Mouse (Mus musculus) heart, embryonic 12.5 days (tissue): ENCODE measurements around the gene Grid1. TPM values are rescaled to one million over a fixed set of nuclear protein-coding genes. Genes with fewer than 3 reads are reported as not detected.
A peak's percentile ranks its signal among the peaks of the same experiment; 100 is the strongest.

Experiments used
- ATAC-seq: fragments of 200-750 bp; cut with Nextera tagmentation; 2 replicates; pipeline ENCODE4 v1.8.0; 2017; ENCODE audit warnings: moderate TSS enrichment, moderate library complexity; ENCODE audit not compliant: insufficient number of reproducible peaks, low FRiP score
- H3K27ac ChIP-seq: fragments of 300-500 bp; sonication (generic); 2 replicates; pipeline ENCODE4 v1.5.1; 2016; ENCODE audit warnings: mild to moderate bottlenecking, moderate library complexity; ENCODE audit not compliant: poor library complexity, severe bottlenecking
- H3K27me3 ChIP-seq: fragments of 300-500 bp; sonication (generic); replicated peaks from 2 replicates; pipeline ENCODE4 v1.6.1; 2016; ENCODE audit warnings: mild to moderate bottlenecking, moderate library complexity
- H3K36me3 ChIP-seq: fragments of 300-500 bp; sonication (generic); 2 replicates; pipeline ENCODE4 v1.6.1; 2016; ENCODE audit warnings: mild to moderate bottlenecking, moderate library complexity
- H3K4me1 ChIP-seq: fragments of 300-500 bp; sonication (generic); replicated peaks from 2 replicates; pipeline ENCODE4 v1.6.1; 2016; ENCODE audit warnings: mild to moderate bottlenecking
- H3K4me2 ChIP-seq: fragments of 300-500 bp; sonication (generic); 2 replicates; pipeline ENCODE4 v1.6.1; 2016; ENCODE audit warnings: mild to moderate bottlenecking, moderate library complexity
- H3K4me3 ChIP-seq: fragments of 300-500 bp; sonication (generic); 2 replicates; pipeline ENCODE4 v1.5.1; 2016; ENCODE audit warnings: mild to moderate bottlenecking
- H3K9ac ChIP-seq: fragments of 300-500 bp; sonication (generic); 2 replicates; pipeline ENCODE4 v1.6.1; 2016; ENCODE audit warnings: mild to moderate bottlenecking, moderate library complexity
- H3K9me3 ChIP-seq: fragments of 300-500 bp; sonication (generic); replicated peaks from 2 replicates; pipeline ENCODE4 v1.6.1; 2016; ENCODE audit warnings: mild to moderate bottlenecking, moderate library complexity
- WGBS: fragments of 180-500 bp; shearing (Covaris S2); methylation state at CpG from one replicate; pipeline ENCODE4 v1.1.7; 2016; 5-methylcytosine and 5-hydroxymethylcytosine counted together
- polyA plus RNA-seq: library from polyadenylated mRNA; unstranded; fragments of >200 nt; fragmentation: Nextera tagmentation; extraction: Ambion mirVana; gene quantifications from 2 replicates; pipeline ENCODE4 v1.2.1, GENCODE M21; 2016

Grid1 gene
- polyA plus RNA-seq, 1 experiment from 2014 or later: 0.51 TPM

DNA sequence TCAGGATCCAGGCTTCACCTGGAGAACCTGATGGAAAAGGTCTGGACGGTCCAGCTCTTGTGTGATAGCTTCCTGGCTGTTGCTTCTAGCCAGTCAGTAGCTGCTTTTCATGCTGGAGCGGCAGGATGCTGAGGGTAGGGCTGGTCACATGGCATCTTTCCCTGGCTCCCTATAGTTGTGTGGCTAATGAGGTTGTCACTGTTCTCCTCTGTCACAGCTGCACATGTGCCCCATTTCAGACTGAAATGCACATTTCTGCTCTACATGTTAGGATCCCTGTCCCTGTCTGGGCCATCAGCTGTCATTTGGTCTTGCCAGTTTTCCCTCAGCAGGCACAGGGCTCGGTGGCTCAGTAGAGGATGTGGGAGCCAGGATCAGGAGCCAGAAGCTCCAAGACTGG is 17.2 kb downstream of the Grid1 start:
- H3K27ac ChIP-seq: no peak overlapping the region
- H3K36me3 ChIP-seq: no peaks in the 10 kb centered on the region
- H3K9ac ChIP-seq: no peak overlapping the region
- no peak overlapping the region for H3K4me2 ChIP-seq
- H3K4me1 ChIP-seq: no peaks in the 10 kb centered on the region
- WGBS: 80% methylated on average over 3 of the region's 3 CpGs
- ATAC-seq: no peak
- no peak overlapping the region for H3K4me3 ChIP-seq
- no peaks in the 10 kb centered on the region for H3K9me3 ChIP-seq
- 0 out of 2 replicates have a peak, but pooled peaks cover 3% of the 10 kb centered on the region for H3K27me3 ChIP-seq

DNA sequence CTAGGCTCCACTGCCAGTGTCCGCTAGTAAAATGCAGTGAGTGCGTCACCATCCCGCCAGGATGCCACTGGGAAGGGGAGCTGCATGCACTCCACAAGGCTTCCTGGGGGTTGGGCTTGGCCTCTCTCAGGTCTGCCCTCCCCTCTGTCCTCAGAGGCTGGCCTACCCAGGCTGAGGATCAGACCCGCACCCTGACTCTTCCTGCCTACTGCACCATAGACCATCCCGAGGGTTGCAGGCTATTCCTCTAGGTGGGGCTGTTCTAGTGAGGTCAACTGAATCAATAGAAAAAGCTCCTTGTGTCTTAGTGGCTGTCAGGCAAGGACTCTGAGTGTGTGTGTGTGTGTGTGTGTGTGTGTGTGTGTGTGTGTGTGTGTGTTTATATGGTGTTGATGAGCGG is 19.1 kb downstream of the Grid1 start:
- no peak overlapping the region for H3K9ac ChIP-seq
- 41% methylated on average over 6 of the region's 6 CpGs for WGBS
- no peak overlapping the region for H3K27ac ChIP-seq
- H3K4me2 ChIP-seq: no peak overlapping the region
- no peak for ATAC-seq
- no peaks in the 10 kb centered on the region for H3K4me1 ChIP-seq
- no peaks in the 10 kb centered on the region for H3K36me3 ChIP-seq
- no peaks in the 10 kb centered on the region for H3K9me3 ChIP-seq
- 0 out of 2 replicates have a peak, but pooled peaks cover 3% of the 10 kb centered on the region for H3K27me3 ChIP-seq
- H3K4me3 ChIP-seq: no peak overlapping the region

DNA sequence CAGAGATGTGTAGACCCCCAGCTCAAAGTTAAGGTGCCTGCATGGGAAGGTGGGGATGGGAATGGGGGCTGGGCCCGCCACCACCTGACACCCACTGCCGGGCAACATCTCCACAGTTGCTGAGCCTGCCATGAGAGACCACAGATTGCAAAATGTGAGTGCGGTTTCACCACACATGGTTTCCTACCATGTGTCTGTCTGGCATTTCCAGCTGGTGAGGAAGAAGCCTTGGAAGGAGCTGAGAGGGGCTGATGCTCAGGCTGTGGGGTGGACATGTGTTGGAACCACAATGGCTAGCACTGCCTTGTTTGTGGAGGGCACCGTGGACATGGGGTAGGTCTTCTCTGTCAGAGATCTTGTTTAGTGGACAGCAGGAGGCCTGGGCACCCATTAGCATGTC is 20.0 kb downstream of the Grid1 start:
- Histone ChIP-seq H3K27me3 (0 out of 2 replicates have a peak, but pooled peaks cover 3% of the 10 kb centered on the region), H3K4me1 (no peaks in the 10 kb centered on the region), H3K9ac (no peak overlapping the region), H3K27ac (no peak overlapping the region), H3K9me3 (no peaks in the 10 kb centered on the region), H3K4me3 (no peak overlapping the region), H3K36me3 (no peaks in the 10 kb centered on the region), H3K4me2 (no peak overlapping the region)
- no peak for ATAC-seq
- WGBS: 79% methylated on average over 4 of the region's 4 CpGs

DNA sequence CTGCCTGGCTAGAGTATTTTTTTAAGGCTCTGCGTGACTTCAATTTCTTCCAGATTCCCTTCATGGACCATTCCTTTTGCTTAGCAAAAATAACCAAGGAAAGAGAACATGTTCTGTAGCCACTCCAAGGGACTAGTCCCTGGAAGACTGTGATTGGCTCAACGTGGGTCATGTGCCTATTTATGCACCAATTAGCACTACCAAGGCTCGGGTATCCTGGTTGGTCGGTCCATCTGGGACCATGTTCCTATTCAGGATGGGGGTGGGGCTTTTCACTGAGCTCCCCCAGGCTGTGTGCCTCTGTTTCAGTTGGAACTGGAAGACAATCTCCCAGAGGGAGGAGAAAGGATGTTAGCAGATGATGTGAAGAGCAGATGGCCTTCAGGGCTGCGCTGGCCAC is 23.7 kb downstream of the Grid1 start:
- no peak overlapping the region for H3K9ac ChIP-seq
- WGBS: 70% methylated on average over 5 of the region's 5 CpGs
- no peaks in the 10 kb centered on the region for H3K36me3 ChIP-seq
- no peaks in the 10 kb centered on the region for H3K4me1 ChIP-seq
- ATAC-seq: no peak
- H3K9me3 ChIP-seq: no peaks in the 10 kb centered on the region
- no peak overlapping the region for H3K27ac ChIP-seq
- no peak overlapping the region for H3K4me2 ChIP-seq
- H3K27me3 ChIP-seq: peaks cover 14% of the 10 kb centered on the region; the same call in 1 of the 2 replicates
- no peak overlapping the region for H3K4me3 ChIP-seq

DNA sequence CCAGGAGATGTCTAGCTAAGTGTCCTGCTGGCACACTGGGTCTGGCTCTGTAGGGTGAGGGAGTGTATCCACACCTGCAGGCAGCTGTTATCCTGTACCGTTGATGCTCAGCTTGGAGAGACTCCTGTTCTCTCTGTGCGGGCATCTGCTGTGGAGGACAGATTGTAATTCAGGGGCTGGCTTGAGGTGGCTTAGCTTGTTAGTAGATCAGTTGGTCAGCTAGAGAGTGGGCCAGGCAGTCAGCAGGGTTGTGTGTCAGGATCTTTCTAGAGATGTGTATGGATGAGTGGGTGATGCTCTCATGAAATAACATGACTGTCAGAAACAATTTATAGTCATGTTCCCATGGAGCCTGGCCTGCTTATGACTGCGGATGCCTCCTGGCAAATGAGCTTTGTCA is 24.3 kb downstream of the Grid1 start:
- H3K4me1 ChIP-seq: no peaks in the 10 kb centered on the region
- no peak overlapping the region for H3K27ac ChIP-seq
- H3K36me3 ChIP-seq: no peaks in the 10 kb centered on the region
- no peak overlapping the region for H3K9ac ChIP-seq
- H3K27me3 ChIP-seq: peaks cover 14% of the 10 kb centered on the region; the same call in 1 of the 2 replicates
- no peaks in the 10 kb centered on the region for H3K9me3 ChIP-seq
- H3K4me2 ChIP-seq: no peak overlapping the region
- no peak for ATAC-seq
- H3K4me3 ChIP-seq: no peak overlapping the region
- WGBS: 85% methylated on average over 3 of the region's 3 CpGs

DNA sequence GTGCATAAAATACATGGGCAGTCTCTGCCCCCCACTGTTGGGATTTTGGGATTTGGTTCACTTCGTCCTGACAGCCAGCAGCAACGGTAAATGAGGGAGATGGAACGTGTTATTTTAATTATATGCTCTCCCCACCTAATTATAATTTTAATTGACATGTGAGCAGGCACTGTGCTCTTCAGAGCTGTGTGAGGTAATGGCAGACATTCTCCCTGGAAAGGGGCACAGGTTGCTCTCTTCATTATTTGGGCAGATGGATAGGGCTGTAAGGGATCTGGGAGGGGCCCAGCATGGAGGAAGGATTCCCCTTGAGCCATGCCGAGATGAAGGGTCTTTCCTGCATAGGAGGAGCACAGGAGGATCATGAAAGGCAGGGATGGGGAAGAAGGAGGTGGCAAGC is 26.9 kb downstream of the Grid1 start:
- WGBS: 57% methylated on average over 4 of the region's 4 CpGs
- Histone ChIP-seq H3K4me3 (no peak overlapping the region), H3K27ac (no peak overlapping the region), H3K4me1 (0 out of 2 replicates have a peak, but pooled peaks cover 4% of the 10 kb centered on the region), H3K36me3 (no peaks in the 10 kb centered on the region), H3K4me2 (no peak overlapping the region), H3K9me3 (no peaks in the 10 kb centered on the region), H3K27me3 (peaks cover 11% of the 10 kb centered on the region; the same call in 1 of the 2 replicates), H3K9ac (no peak overlapping the region)
- ATAC-seq: no peak

DNA sequence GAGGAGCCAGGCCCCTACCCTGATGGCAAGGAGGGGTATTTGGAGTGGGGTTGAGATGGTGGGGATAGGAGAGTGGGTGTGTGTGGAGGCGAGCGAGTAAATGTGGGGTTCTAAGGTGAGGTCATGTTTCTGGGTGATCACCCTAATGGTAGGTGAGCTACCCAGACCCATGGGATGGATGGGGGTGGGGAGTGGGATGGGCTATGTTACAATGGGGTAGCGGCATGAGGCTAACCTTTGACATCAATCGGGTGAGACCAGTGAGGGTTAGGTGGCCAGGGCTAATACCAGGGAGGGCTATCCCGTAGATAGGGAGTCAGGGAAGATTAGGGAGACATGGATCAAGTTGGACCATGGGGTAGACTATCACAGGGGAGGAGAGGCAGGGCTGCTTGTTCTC is 27.7 kb downstream of the Grid1 start:
- Histone ChIP-seq H3K4me3 (no peak overlapping the region), H3K4me1 (0 out of 2 replicates have a peak, but pooled peaks cover 4% of the 10 kb centered on the region), H3K4me2 (no peak overlapping the region), H3K27me3 (peaks cover 11% of the 10 kb centered on the region; the same call in 1 of the 2 replicates), H3K9me3 (no peaks in the 10 kb centered on the region), H3K9ac (no peak overlapping the region), H3K27ac (no peak overlapping the region), H3K36me3 (no peaks in the 10 kb centered on the region)
- 83% methylated on average over 5 of the region's 5 CpGs for WGBS
- ATAC-seq: 0 out of 2 replicates have a peak, but pooled peaks have one; percentile 36

DNA sequence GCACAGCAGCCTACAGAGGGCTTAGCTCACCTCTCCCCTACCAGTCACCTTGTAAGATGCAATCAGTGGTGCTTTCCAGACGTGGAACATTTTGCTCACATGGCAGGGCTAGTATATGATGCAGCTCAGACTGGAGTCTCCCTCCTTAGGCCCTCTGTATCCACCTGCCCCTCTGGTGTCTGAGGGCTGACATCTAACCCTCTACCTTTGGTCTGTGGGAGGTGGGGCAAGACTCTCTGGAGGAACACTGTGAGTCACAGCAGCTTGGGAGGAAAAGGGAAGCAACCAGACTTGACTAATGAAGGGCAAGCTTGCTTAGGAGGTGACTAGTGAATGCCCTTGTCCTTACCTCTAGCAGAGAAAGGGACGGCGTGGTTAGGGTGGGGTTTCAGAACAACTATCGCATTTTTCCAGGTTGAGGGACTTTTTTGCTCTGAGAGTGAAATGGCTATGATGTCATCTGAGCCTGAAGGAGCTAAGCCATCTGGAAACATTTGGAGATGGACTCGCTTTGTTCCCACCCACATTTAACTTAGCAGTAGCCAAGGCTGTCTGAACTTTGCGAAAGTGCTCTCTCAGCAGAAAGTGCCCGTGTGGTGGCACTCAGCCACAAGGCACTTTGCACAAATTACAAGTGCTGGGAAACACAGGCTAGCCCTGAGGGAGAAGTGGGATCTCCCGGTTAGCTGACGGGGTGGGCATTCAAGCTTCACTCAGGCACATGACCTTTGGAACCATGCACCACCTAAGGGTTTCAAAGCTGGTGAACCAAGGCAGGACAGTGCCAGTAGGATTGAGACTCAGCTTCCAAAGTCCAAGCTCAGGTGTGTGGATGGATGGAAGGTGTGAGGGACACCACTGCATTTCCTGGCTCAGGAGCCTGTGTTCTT is 41.2 kb downstream of the Grid1 start:
- Histone ChIP-seq H3K36me3 (no peaks in the 10 kb centered on the region), H3K9me3 (no peaks in the 10 kb centered on the region), H3K4me1 (no peaks in the 10 kb centered on the region), H3K27me3 (0 out of 2 replicates have a peak, but pooled peaks cover 5% of the 10 kb centered on the region), H3K27ac (no peak overlapping the region), H3K9ac (no peak overlapping the region), H3K4me2 (no peak overlapping the region), H3K4me3 (no peak overlapping the region)
- no peak for ATAC-seq
- 73% methylated on average over 9 of the region's 9 CpGs for WGBS

DNA sequence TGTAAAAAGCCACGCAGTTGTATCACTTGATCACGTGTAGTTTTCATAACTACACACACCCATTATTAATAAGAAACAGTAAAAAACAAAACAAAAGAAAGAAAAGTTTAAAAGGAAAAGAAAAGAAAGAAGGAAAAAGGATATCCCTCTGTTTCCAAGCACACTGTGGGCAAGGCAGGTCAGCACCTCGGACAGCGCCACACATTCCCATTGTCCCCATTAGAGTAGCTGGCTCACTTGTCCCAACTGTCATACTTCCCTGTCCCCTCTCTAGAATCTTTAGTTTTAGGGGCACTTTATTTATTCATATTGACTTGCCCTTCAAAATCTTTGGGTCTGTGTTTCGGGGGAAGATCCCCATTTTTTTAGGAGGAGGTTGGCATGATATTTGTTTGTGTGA is 47.4 kb downstream of the Grid1 start:
- Histone ChIP-seq H3K4me1 (no peaks in the 10 kb centered on the region), H3K4me2 (no peak overlapping the region), H3K36me3 (no peaks in the 10 kb centered on the region), H3K27me3 (0 out of 2 replicates have a peak, but pooled peaks cover 6% of the 10 kb centered on the region), H3K27ac (no peak overlapping the region), H3K4me3 (no peak overlapping the region), H3K9me3 (no peaks in the 10 kb centered on the region), H3K9ac (no peak overlapping the region)
- WGBS: 17% methylated on average over 5 of the region's 5 CpGs
- no peak for ATAC-seq

DNA sequence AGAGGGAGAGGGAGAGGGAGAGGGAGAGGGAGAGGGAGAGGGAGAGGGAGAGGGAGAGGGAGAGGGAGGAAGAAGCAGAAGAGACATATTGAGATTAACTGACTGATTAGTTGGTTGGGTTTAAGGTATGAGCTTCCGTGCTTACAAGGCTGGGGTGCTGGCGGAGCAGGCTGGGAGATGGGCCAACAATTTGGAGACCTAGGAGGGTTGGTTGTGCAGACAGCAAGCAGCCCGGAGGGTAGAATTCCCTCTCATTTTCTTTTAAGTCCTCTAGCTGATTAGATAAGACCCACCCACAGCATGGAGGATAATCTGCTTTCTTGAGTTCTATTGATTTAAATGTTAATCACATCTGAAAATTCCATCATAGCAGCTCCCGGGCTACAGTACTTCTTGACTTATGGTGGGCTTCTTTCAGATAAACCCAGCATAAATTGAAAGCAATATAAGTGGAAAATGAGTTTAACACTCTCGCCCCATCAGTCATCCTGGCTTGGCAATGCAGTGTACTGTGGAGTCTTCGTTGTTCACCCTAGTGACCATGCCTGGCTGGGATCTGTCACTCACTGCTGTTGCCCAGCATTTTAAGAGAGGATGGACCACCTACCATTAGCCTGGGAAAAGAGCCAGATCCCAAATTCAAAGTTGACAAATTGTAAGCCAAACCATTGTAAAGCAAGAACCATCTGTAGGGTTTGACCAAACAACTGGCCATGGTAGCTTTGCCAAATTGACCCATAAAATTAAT is 48.8 kb downstream of the Grid1 start:
- ATAC-seq: no peak
- 56% methylated on average over 6 of the region's 6 CpGs for WGBS
- no peak overlapping the region for H3K9ac ChIP-seq
- no peaks in the 10 kb centered on the region for H3K4me1 ChIP-seq
- H3K4me3 ChIP-seq: no peak overlapping the region
- 0 out of 2 replicates have a peak, but pooled peaks cover 6% of the 10 kb centered on the region for H3K27me3 ChIP-seq
- no peak overlapping the region for H3K4me2 ChIP-seq
- H3K27ac ChIP-seq: no peak overlapping the region
- H3K36me3 ChIP-seq: no peaks in the 10 kb centered on the region
- no peaks in the 10 kb centered on the region for H3K9me3 ChIP-seq

DNA sequence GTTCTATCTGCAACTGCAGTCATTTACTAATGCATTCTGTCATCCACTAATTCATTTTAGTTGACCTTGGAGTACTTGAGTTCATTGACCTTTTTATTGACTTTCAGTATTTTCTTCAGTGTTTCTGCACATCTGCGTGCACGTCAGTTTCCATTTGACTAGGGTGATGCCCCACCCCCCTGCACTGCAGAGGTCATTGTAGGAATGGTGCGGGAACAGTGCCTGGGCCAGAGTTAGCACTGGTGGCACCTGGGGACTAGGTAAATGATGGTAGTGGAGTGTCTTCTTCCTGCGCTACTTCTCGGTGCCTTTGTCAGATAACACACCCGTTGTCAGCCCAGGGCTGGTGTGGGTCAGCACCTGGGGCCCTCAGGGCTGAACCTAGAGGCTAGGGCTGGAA is 60.1 kb downstream of the Grid1 start:
- H3K9me3 ChIP-seq: no peaks in the 10 kb centered on the region
- no peak overlapping the region for H3K27ac ChIP-seq
- peaks cover 36% of the 10 kb centered on the region for H3K27me3 ChIP-seq
- no peak for ATAC-seq
- 35% methylated on average over 6 of the region's 6 CpGs for WGBS
- H3K9ac ChIP-seq: no peak overlapping the region
- no peak overlapping the region for H3K4me3 ChIP-seq
- no peaks in the 10 kb centered on the region for H3K4me1 ChIP-seq
- no peak overlapping the region for H3K4me2 ChIP-seq
- H3K36me3 ChIP-seq: no peaks in the 10 kb centered on the region
